Mouse (Mus musculus): ENCODE data around the gene Kif16b.

DNA sequence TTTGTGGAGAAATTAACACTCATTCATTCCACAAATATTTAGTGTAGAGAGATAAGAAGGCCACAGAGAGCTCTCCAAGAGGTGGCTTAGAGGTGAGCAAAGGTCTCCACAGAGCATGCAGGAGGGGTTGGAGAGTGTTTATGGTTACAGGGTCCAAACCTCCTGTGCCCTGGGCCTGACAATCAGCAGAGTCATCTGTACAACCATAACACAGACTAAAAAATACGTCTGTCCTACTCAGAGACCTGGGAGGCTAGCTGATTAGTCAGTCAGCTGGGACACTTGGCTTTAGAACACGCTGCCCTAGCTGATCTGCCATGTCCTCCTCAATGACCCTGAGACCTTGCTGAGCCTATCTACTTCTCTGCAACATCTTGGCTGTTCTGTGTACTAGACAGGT lies 24.7 kb downstream of the Kif16b start:
- TF ChIP-seq CTCF (IDR thresholded peaks at IDR 0.05; ENCODE audit: low read depth, low read length): no peak
- TF ChIP-seq POLR2A (IDR thresholded peaks at IDR 0.05; ENCODE audit: borderline replicate concordance, low read depth, low read length): no peak

All from bone marrow macrophage, adult 2 months (primary cell).